Mouse (Mus musculus) kidney, postnatal 25 days (tissue): ENCODE measurements around the gene Phtf2.
A peak's percentile ranks its signal among the peaks of the same experiment; 100 is the strongest.
"Not testable (repeated sequence)": the region's sequence is repeated elsewhere in the genome, so short reads cannot be mapped to it uniquely, and the experiment has no call there.

Experiments
- DNase-seq, 2 experiments: peaks; one replicate each; pipeline ENCODE4 v3.0.0; 2021; ENCODE audit warnings: mixed read lengths in 2 of 2

The Phtf2 gene

GRCm38 (mm10) chr5:20864216-20864969 lies 17.5 kb downstream of the Phtf2 start:
- peak in 1 of 2 experiments; percentile 36 for DNase-seq

GRCm38 (mm10) chr5:20861901-20862300 lies 20.0 kb downstream of the Phtf2 start:
- DNase-seq: no peak

DNA sequence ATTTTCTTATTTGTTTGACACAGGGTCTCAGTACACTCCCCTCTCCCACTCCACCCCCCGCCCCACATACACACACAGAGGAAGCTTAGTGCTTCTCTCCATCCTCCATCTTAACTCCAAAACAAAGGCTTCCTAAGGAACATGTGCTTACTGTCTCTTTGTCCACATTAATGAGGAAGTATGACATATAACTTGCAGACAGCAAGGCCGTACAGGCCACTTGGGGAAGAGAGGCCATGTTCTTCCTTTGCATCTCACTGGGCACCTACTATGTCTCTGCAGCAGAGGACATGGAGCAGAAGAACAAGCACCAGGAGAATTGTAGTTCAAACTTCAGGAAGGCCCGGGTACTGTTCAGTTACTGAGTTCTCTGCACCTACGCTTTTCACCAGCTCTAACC lies 21.4 kb downstream of the Phtf2 start:
- no peak for DNase-seq

DNA sequence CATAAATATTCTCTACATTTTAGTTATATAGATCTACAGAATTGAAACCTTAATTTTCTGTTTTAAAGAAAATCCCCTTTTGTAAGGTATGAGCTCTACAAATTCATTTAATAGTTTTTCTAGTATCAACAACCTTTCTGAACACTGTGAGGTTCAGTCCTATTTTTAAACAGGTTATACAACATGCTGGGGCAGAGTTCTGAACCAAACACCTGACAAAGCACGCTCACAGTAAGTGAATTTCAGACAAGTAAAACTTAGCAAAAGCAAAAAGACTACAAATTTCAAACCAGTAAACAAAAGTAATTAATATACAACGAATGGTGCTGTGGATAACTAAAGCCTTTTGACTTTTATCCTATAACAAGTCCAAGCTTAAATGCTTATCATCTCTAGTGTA lies 23.5 kb downstream of the Phtf2 start:
- DNase-seq: no peak

- DNase-seq: no peak
These were observed 26.9 kb downstream of the Phtf2 start for GRCm38 (mm10) chr5:20855066-20855465.

- no peak for DNase-seq
These were observed 34.9 kb downstream of the Phtf2 start for GRCm38 (mm10) chr5:20847010-20847409.

DNA sequence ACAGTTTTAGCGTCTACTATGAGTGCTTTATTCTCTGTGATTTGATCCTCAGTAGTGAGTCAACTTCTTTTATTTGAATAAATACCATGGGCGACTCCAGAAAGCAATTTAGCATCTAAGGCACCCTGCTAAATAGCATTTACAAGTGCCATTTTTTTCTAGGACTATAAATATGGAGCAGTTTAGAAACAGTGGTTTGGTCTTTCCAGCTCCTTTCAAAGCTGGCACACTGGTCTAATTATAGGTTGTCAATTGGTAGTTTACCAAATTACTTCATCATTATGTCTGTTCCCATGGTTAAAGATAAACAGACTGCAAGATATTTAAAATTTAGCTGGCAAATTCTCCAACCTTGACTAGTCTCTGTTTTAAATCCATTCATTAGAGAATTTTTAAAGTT lies 38.1 kb downstream of the Phtf2 start:
- DNase-seq: no peak

DNA sequence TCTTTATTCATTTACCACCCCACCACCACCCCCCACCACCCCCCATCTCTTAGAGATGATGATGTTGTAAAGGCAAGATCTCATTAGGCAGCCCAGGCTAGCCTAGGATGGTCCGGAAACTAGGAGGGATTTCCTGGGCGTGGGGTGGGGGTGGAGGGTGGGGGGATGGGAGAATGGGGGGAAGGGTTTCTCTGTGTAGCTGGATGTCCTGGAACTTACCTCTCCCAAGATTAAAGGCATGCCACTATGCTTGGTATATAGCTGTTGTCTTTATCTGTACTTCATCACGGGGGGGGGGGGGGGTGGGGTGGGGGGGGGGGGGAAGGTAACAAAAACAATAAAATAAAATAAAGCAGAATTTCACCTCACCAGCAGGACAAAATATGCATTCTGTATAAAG lies 38.5 kb downstream of the Phtf2 start:
- DNase-seq: no peak

DNA sequence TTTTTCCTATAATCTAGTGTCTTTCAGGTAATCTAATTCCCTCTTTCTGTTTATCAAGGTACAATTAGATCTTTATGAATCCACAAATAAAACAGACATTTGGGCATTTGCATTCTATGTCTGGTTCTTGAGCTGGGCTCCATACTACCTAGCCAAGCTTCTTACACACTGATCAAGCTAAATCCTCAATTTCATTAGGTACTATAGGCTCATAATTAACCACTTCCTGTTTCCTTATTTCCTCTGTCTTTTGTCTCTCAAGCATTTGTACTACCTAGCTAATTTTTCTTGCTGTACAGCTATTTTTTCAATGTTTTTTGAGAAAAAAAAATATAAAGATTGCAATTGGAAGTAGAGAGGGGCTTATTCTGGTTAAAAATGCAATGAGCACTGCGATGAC lies 44.8 kb downstream of the Phtf2 start:
- DNase-seq: no peak

DNA sequence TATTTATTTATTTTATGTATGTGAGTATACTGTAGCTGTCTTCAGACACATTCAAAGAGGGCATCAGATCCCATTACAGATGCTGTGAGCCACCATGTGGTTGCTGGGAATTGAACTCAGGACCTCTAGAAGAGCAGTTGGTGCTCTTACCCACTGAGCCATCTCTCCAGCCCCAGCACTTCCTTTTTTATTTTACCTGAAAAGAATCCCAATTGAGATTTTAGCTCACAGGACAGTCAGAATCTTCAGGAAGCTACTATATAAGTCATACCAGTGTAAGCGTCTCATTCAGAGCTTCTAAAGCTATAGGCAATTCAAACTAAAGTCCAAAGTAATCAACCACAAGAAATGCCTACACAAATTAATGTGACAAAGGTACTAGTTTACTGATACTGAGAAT lies 47.5 kb downstream of the Phtf2 start:
- DNase-seq: no peak

GRCm38 (mm10) chr5:20831433-20831832 lies 50.5 kb downstream of the Phtf2 start:
- no peak for DNase-seq

- DNase-seq: no peak
These were observed 51.2 kb downstream of the Phtf2 start for GRCm38 (mm10) chr5:20830717-20831116.

DNA sequence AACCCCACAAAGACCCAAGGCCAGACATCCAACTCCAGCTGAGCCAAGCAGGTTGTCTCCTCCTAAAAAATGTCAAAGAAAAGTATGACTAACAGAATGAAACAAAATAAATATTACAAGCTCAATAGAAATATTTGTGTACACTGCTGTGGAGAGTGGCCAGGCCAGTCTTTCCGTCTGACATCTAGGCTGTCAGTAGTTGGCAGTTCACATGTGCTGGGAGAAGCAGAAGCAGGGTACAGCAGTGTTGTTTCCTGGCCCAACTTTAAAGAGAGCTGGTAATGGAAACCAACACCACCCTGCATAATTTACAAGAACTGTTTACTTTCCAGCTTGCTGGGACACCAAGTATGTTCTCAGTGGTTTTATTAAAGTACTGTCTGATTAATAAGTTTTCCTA lies 60.3 kb downstream of the Phtf2 start:
- DNase-seq: no peak

- DNase-seq: no peak
These were observed 60.8 kb downstream of the Phtf2 start for GRCm38 (mm10) chr5:20821122-20821521.

GRCm38 (mm10) chr5:20815094-20815493 lies 66.8 kb downstream of the Phtf2 start:
- no peak for DNase-seq

DNA sequence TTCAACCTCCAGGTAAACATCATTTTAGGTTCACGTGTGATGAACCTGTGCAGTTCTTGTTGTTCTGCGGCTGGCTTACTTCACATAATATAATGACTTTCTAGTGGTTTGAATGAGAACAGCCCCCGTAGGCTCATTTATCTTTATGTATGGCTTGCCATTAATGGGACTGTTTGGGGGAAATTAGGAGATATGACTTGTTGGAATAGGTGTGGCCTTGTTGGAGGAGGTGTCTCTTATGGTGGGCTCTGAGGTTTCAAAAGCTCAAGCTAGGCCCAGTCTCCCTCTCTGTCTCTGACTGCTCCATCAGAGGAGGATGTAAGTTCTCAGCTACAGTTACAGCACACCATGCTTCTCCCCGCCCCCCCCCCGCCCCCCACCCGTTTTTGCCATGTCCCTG lies 71.5 kb downstream of the Phtf2 start:
- DNase-seq: no peak

DNA sequence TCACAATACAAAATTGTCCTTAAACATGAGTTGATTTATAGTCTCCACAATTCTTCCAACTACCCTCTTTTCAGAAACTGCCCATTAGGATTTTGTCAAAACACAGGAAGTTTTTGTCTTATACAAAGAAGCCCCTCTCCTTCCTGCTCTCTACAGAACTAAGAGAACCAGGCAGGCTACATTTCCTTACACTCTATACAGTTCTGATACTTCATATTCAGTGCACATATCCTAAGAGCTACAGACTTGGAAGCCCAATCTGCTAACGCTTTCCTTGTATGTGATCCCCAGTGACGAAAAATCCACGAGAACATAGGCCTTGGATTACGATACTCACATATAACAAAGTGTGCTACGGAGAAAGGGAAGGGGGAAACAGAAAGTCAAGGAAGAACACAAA lies 86.0 kb downstream of the Phtf2 start:
- no peak for DNase-seq

DNA sequence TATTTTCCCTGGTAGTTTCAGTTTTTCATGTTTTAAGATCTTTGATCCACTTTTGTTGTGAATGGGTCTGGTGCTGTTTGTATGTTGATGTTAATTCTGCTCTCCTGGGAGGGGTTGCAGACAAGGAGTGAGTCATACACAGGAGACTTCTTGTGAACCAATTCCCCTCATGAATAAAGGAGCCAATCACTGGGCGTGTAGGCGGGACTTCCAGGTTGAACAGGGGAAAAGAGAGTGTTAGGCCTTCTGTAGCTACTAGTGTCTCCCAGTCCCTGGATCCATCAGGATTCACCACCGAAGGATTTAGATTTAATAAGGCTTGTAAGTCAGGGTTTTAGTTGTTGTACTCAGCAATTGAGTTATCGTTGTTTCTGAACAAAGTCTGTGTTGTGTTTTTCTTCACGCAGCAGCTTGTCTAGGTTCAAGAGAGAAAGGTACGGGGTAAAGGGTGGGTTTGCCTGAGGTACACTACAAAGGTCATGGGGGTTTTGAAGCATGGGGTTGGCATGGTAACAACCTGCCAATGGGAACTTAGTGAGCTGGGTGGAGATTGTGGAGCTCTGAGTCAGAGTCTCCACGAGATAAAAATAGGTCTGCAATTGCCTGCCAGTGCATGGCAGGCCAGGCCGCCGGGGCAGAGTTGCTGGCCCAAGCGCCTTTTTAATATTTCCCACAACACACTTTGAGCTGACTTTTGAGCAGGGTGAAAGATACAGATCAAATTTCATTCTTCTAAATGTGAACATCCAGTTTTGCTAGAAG lies 90.0 kb downstream of the Phtf2 start:
- DNase-seq: peak; percentile 35 to 76

DNA sequence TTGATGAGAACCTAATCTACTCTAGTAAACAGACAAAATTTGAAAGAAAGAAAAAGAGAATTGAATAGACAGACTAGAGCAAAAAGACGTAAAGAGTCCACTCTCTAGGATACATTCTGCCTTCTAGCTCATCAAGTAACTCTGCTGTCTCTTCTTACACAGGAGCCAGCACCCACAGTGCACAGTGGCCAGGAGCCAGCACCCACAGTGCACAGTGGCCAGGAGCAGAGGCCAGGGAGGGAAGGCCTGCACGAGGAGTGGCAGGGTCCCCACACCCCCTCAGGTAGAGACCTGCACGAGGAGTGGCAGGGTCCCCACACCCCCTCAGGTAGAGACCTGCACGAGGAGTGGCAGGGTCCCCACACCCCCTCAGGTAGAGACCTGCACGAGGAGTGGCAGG lies 95.5 kb downstream of the Phtf2 start:
- not testable (repeated sequence) for DNase-seq

- no peak for DNase-seq
These were observed 100.8 kb downstream of the Phtf2 start for GRCm38 (mm10) chr5:20781116-20781515.

DNA sequence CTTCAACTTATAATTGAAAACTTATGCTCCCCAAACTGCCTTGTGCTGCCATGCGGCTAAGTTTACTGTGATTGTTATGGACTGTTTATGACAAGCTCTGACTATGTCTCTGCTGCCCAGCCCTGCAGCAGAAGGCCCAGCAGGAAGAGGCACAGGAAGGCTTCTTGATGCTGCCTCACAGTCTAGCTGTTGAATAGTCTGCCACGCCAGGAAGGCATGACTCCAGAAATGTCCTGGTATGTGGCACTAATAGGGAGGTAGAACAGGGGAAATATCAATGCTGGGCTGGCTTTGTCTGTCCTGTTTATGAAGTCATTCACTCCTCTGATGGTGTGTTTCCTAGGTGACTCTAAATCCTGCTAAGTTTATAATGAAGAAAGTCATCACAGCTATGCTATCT lies 102.7 kb downstream of the Phtf2 start:
- DNase-seq: no peak

GRCm38 (mm10) chr5:20778274-20778984 lies 103.5 kb downstream of the Phtf2 start:
- no peak for DNase-seq

GRCm38 (mm10) chr5:20773341-20773740 lies 108.6 kb downstream of the Phtf2 start:
- DNase-seq: peak in 1 of 2 experiments; percentile 23
